Mouse (Mus musculus) bone marrow, adult 2 months (tissue): ENCODE measurements at regions not wholly inside any gene's neighbourhood (a gene's known extent, or its start where the extent isn't known, plus 50 kb on each side); places are given as distances from the start of the nearest gene placed in this dataset.
"Not testable (repeated sequence)": the region's sequence is repeated elsewhere in the genome, so short reads cannot be mapped to it uniquely, and the experiment has no call there.

Experiments
- H3K27ac ChIP-seq: fragments of 200-500 bp; 2 replicates; pipeline ENCODE4 v1.5.1; 2012; ENCODE audit warnings: low read depth, mild to moderate bottlenecking, control low read depth, inconsistent platforms, low read length; ENCODE audit not compliant: control insufficient read depth, poor library complexity, insufficient read depth
- H3K4me1 ChIP-seq: fragments of 200-500 bp; 2 replicates; pipeline ENCODE4 v1.6.1; 2011; ENCODE audit warnings: low read length; ENCODE audit not compliant: control insufficient read depth, insufficient read depth
- H3K4me3 ChIP-seq: fragments of 200-500 bp; replicated peaks from 2 replicates; pipeline ENCODE3; 2011; ENCODE audit warnings: mild to moderate bottlenecking, low read depth, low read length, control low read depth; ENCODE audit not compliant: control insufficient read depth
- CTCF ChIP-seq: fragments of 200-500 bp; IDR thresholded peaks from 2 replicates; pipeline ENCODE4 v1.5.1; 2011; ENCODE audit warnings: low read length, control low read depth; ENCODE audit not compliant: control insufficient read depth, insufficient read depth
- POLR2A ChIP-seq: fragments of 200-500 bp; IDR thresholded peaks from 2 replicates; pipeline ENCODE4 v1.6.1; 2011; ENCODE audit warnings: low read depth, mild to moderate bottlenecking, control low read depth, low read length, borderline replicate concordance; ENCODE audit not compliant: control insufficient read depth
- WGBS: fragments of 180-500 bp; shearing (Covaris S2); methylation state at CpG from one replicate; pipeline ENCODE4 v1.1.7; 2018; 5-methylcytosine and 5-hydroxymethylcytosine counted together

DNA sequence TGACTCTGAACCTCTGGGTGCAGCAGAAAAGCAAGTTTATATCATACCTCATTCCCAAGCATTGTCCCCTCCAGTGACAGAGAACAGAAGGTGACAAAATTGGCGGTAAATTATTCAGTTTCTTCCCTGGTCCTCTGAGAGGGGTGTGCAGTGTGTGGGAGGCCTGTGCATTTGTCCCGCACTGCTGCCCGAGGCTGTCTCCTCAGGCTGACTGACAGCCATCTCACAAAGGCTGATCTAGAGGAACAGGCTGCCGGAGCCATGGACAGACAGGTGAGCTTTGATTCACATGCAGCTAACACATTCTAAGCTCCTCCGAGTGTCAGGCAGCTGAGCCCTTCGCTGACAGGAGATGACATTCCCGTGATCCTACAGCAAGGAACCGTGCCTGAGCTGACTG, 299.9 kb upstream of the Cdh4 start:
- TF ChIP-seq CTCF, result no peak
- TF ChIP-seq POLR2A, result no peak

DNA sequence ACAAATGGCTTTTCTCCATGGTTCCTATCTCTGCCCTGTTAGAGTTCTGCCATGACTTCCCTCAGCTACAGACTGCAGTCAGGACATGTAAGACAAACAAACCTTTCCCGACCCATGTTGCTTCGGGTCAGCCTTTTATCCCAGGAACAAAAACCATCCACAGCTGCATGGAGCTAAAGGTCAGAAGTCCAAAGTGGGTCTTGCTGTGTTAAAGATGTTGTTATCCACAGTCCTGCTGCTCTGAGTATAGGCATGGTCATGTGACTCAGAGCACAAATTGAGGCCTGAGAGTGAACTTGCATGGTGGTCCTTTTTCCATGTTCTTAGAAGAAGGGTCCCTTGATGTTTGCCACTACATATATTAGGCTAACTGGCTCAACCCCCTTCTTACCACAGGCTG, 296.5 kb upstream of the Cdh4 start:
- Histone ChIP-seq H3K4me3 (no peak overlapping the region), H3K4me1 (no peaks in the 10 kb centered on the region), H3K27ac (no peak overlapping the region)
- TF ChIP-seq POLR2A (no peak), CTCF (no peak)
- 71% methylated on average over 2 of the region's 2 CpGs for WGBS

More for the DNA sequence above, 299.9 kb upstream of the Cdh4 start:
- Histone ChIP-seq H3K27ac (no peak overlapping the region), H3K4me1 (no peaks in the 10 kb centered on the region), H3K4me3 (no peak overlapping the region)
- WGBS, result 79% methylated on average over 8 of the region's 8 CpGs

DNA sequence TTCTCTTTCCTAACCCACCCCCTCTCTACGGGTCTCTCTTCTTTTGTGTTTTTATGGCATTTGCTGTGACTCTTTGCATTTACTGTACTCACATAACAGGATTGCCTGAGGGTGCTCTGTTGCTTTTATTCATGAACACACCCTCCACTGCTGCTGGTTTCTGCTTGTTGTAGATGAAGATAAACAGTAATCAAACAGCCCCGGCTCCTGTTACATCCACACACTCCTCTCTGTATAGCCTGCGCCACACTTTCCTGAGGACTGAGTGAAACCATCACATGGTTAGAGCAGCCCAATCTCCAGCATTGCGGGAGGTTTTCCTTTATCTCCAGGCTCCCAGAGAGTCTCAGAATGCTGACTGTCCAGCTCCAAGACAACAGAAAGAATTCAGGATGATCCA, 296.0 kb upstream of the Cdh4 start:
- WGBS, result 58% methylated on average over 4 of the region's 4 CpGs
- TF ChIP-seq CTCF (no peak), POLR2A (no peak)
- Histone ChIP-seq H3K27ac (no peak overlapping the region), H3K4me3 (no peak overlapping the region), H3K4me1 (no peaks in the 10 kb centered on the region)

DNA sequence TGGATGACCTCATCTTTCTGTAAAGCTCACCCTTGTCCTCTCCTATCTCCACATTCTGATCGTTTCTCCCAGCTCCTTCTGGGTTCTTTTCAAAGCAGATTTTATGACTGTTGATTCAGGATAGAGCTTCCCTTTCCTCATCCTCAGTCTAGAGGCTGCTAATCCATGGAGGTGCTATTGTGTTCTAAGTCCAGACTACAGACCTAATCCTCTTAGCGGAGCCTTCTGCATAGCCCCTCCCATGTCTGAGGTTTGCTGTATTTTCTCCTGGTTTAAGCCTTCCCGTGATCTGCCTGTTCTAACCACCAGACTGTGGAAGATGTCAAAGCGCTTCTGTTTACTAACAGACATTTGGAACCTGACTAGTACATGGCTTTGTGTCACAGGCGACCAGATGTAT, 294.0 kb upstream of the Cdh4 start:
- WGBS, result 58% methylated on average over 5 of the region's 5 CpGs
- Histone ChIP-seq H3K4me3 (no peak overlapping the region), H3K27ac (no peak overlapping the region), H3K4me1 (no peaks in the 10 kb centered on the region)
- TF ChIP-seq POLR2A, result no peak
- no peak for TF ChIP-seq CTCF

DNA sequence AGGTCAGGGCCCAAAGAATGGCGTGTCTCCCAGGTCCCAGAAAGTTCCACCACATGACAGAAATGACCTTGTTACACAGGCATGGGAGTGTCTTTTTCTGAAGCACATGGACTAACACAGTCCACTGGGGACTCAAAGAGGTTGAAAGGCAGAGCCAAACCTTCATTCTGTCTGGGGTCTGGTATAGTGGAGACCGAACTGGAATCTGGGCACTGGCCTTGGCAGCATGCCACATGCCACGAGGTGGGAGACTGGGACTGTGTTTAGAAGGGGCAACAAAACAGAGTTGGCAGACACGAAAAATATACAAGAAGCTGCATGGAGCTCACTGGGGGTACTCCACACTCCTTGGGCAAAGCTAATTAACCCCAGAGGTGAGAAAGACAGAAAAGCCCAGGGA, 293.6 kb upstream of the Cdh4 start:
- WGBS, result 60% methylated on average over 4 of the region's 4 CpGs
- TF ChIP-seq CTCF (no peak), POLR2A (no peak)
- H3K27ac ChIP-seq, result no peak overlapping the region
- no peaks in the 10 kb centered on the region for H3K4me1 ChIP-seq
- H3K4me3 ChIP-seq, result no peak overlapping the region

DNA sequence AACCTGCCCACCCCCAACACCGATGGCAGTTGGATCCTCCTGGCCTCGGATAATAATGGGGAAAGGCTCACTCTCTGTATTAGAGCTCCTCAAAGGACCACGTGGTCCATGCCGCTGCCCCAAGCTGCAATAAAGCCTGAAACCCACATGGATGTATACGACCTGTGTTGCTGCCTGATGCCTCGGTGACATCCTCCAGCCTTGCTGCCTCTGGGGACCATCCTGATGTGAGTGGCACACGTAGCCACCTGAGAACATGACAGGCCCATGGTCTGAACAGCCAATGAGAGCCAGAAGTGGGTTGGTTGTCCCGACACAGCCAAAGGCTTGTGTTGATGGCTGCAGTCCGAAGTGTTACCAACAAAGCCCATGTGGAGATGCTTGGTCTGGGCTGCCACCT, 283.4 kb upstream of the Cdh4 start:
- no peaks in the 10 kb centered on the region for H3K4me1 ChIP-seq
- H3K4me3 ChIP-seq, result no peak overlapping the region
- H3K27ac ChIP-seq, result no peak overlapping the region
- WGBS, result 78% methylated on average over 9 of the region's 9 CpGs
- TF ChIP-seq POLR2A, result no peak
- no peak for TF ChIP-seq CTCF

DNA sequence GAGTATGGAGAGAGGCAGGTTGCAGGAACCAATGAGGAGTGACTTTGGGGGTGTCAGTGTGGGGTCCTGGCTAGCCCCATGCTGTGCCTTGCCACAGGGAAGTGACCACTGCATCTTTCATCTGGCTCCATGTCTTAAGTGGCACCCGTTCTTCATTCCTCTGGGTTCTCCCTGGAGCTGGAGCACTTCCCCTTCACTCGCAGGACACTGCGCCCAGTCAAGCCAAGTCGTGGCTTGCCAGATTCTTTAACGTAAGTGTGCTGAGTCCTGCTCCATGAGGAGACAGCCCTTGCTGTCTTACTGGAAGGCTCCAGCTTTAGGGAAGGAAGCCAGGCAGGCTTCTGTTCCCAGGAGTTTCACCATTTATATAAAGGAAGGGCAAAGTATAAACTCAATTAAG, 279.1 kb upstream of the Cdh4 start:
- TF ChIP-seq CTCF (no peak), POLR2A (no peak)
- Histone ChIP-seq H3K4me3 (no peak overlapping the region), H3K4me1 (no peaks in the 10 kb centered on the region), H3K27ac (no peak overlapping the region)
- WGBS, result 78% methylated on average over 5 of the region's 5 CpGs

DNA sequence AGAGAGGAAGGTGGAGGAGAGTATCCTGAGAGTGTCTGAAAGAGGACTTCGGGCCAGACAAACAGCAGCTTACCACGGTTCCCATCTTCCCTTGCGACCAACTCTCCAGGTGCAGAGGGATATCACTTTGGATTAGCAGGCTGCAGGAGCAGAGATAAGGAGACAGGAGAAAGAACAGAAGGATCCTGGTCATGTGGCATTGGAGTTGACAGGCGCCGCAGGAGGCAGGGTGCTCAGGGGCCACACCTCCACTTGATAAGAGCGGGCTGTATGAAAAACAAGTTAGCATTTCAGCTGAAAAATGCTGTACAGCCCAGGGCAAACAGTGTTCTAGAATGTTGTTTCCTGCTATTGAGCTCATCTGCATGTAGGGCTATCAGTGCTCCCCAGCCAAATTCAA, 272.1 kb upstream of the Cdh4 start:
- 52% methylated on average over 6 of the region's 6 CpGs for WGBS
- TF ChIP-seq CTCF (no peak), POLR2A (no peak)
- H3K27ac ChIP-seq, result no peak overlapping the region
- no peaks in the 10 kb centered on the region for H3K4me1 ChIP-seq
- H3K4me3 ChIP-seq, result no peak overlapping the region

DNA sequence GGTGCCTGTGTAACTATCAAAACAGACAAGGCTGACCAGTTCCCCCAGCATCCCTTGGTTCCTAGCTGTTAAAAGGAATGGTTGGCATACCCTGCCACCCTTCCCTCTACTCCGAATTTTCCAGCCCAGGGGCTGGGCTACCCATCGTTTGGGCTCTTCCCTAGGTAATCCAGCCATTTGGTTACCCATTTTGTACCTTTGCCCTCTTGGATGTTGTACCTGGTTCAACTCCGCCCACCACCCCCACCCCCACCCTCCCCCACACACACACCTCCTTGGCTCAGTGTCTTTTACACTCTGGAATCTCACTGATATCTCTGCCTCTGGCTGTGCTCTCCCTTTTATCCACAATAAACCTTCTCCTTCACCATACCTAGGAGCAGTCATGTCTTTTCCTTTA, 271.6 kb upstream of the Cdh4 start:
- no peak overlapping the region for H3K4me3 ChIP-seq
- TF ChIP-seq POLR2A (no peak), CTCF (no peak)
- no peak overlapping the region for H3K27ac ChIP-seq
- 36% methylated on average over 3 of the region's 3 CpGs for WGBS
- H3K4me1 ChIP-seq, result no peaks in the 10 kb centered on the region

DNA sequence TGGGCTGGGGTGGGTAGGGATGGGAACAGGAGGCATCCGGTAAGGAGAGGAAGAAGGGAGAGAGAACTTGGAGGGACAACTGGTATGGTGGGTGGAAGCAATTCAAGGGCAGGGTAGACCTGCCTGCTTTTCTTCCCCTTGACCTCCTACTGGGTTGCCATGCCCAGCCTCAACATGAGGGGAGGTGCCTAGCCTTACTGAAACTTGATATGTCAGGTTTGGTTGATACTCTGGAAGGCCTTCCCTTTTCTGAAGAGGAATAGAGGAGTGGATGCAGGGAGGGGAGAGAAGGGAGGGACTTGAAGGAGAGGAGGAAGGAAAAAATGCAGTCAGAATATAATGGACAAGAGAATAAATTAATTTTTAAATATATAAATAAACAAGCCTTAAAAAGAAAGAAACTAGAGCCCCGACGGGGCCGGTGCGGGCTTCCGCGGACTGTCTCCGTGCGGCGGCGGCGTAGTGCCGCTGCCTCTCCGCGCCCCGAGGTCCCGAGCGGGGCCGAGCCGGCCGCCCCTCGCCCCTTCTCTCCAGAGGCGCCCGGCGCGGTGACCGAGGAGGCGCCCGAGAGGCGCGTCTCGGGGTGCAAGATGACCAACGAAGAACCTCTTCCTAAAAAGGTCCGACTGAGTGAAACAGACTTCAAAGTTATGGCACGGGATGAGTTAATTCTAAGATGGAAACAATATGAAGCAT, 265.2 kb upstream of the Cdh4 start:
- not testable (repeated sequence) for H3K4me3 ChIP-seq, H3K4me1 ChIP-seq, H3K27ac ChIP-seq
- WGBS, result 5% methylated on average over 35 of the region's 35 CpGs
